Mouse (Mus musculus) liver, postnatal 0 days (tissue): ENCODE data around the gene Klhdc4.

Experiments
- CTCF ChIP-seq: sonication (generic); IDR thresholded peaks from 2 replicates; pipeline ENCODE4 v1.5.1; 2016; ENCODE audit warnings: antibody characterized with exemption, low read depth
- EP300 ChIP-seq: IDR thresholded peaks from 2 replicates; pipeline ENCODE4 v1.6.1; 2016; ENCODE audit warnings: antibody characterized with exemption, low read depth, mild to moderate bottlenecking

- TF ChIP-seq CTCF (no peak), EP300 (no peak)
Observed at GRCm38 (mm10) chr8:121788786-121789185, 40.6 kb downstream of the Klhdc4 start.
